Mouse (Mus musculus): ENCODE results near the gene Taok3. TPM values are rescaled to one million over a fixed set of nuclear protein-coding genes. Genes with fewer than 3 reads are reported as not detected.

The Taok3 gene
- polyA plus RNA-seq, 1 experiment, result 6.6 TPM

DNA sequence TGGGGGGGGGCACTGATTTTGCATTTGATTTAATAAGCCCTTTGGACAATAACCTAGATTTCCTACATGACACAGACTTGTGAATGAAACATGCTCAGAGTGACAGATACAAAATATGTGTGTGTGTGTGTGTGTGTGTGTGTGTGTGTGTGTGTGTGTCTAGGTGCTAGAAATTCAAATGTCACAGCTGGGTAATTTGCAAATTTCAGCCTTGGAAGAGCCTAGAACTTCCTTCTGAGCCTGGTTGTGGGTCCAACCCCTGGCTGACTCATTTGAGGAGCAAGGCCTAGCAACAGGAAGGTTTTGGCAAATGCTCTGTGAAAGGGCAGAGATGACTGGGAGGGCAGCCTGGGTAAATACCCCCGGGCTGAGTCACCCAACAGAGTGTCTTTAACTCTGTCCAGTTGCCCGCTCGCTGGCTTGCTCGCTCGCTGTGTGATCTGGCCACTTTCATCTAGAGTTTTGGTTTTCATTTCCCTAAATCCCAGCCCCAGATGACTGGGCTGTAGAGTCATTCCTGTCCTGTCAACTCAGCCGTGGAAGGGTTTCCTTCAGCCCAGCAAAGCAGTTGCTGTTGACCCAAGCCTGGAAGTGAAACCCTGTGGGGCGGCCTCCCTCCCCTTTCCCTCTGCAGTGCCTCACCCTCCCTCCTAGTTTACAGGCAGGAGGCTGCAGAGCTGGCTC, 38.5 kb downstream of the Taok3 start:
- Histone ChIP-seq H3K27me3 (ENCODE audit: control insufficient read depth, insufficient read depth, insufficient read length) (no peaks in the 10 kb centered on the region), H3K79me3 (ENCODE audit: low read depth) (no peaks in the 10 kb centered on the region), H3ac (ENCODE audit: control insufficient read depth, insufficient read length, low read depth) (peak overlapping the region; percentile 29), H3K79me2 (ENCODE audit: control insufficient read depth, insufficient read depth) (no peaks in the 10 kb centered on the region), H3K36me3 (ENCODE audit: control insufficient read depth, insufficient read depth) (no peaks in the 10 kb centered on the region), H3K4me3 (ENCODE audit: insufficient read depth, poor library complexity, severe bottlenecking) (peak overlapping the region; percentile 18)
- TF ChIP-seq MYOD1 (IDR thresholded peaks at IDR 0.05; ENCODE audit: control insufficient read depth, insufficient read length, low read depth) (peak; percentile 16), CEBPB (IDR thresholded peaks at IDR 0.05; ENCODE audit: low read depth) (no peak), FOSL1 (IDR thresholded peaks at IDR 0.05; ENCODE audit: insufficient read depth, low read length, poor library complexity, severe bottlenecking) (peak; percentile 71), USF1 (IDR thresholded peaks at IDR 0.05; ENCODE audit: low read depth) (no peak)

DNA sequence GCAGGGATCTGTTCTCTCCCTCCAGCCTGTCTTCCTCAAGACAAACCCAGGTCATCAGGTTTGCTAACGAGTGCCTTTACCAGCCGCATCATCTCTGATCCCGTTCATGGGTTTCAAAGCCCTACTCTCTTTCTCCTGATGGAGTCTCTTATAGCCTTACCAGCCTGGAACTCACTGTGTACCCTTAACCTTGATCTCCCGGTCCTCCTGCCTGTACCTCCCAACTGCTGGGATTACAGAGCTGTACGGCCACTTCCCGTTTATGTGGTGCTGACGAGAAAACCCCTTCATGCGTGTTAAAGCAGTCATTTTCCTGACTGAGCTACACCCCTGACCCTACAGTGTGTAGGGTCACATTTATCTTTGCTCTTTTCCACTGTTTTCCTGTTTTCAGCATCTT, 39.4 kb downstream of the Taok3 start:
- Histone ChIP-seq H3K79me3 (ENCODE audit: low read depth) (no peaks in the 10 kb centered on the region), H3ac (ENCODE audit: control insufficient read depth, insufficient read length, low read depth) (no peak overlapping the region), H3K4me3 (ENCODE audit: insufficient read depth, poor library complexity, severe bottlenecking) (peak overlapping the region; percentile 18), H3K79me2 (ENCODE audit: control insufficient read depth, insufficient read depth) (no peaks in the 10 kb centered on the region), H3K27me3 (ENCODE audit: control insufficient read depth, insufficient read depth, insufficient read length) (no peaks in the 10 kb centered on the region), H3K36me3 (ENCODE audit: control insufficient read depth, insufficient read depth) (no peaks in the 10 kb centered on the region)
- TF ChIP-seq MYOG (IDR thresholded peaks at IDR 0.05; ENCODE audit: control insufficient read depth, extremely low read depth, insufficient read length) (no peak), MAX (IDR thresholded peaks at IDR 0.05) (no peak), MYOD1 (IDR thresholded peaks at IDR 0.05; ENCODE audit: control insufficient read depth, insufficient read length, low read depth) (no peak), CEBPB (IDR thresholded peaks at IDR 0.05; ENCODE audit: low read depth) (no peak), USF1 (IDR thresholded peaks at IDR 0.05; ENCODE audit: low read depth) (no peak), FOSL1 (IDR thresholded peaks at IDR 0.05; ENCODE audit: insufficient read depth, low read length, poor library complexity, severe bottlenecking) (no peak), CTCF (IDR thresholded peaks at IDR 0.05; ENCODE audit: control insufficient read depth, insufficient read depth, insufficient read length) (no peak)

DNA sequence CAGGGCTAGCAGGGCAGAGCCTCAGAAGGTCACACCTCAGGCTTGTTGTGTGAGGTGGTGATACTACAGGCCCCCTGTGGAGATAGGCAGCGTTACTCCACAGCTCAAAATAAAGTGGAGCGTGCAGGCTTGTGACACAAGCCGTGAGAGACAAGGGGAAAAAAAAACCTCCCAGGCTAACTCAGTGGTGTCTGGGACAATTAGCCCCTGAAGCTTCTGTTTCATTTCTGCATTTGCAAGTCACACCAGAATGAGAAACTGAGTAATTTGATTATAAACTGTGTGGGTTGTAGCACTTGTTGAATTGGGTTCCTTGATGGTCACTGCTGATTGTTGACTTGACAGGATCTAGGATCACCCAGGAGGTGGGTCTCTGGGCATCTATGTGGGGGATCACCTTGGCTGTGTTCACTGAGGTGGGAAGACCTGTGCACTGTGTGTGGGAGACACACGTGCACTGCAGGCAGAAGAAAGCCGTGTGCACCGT, 39.9 kb downstream of the Taok3 start:
- no peak overlapping the region for H3K4me3 ChIP-seq (ENCODE audit: insufficient read depth, poor library complexity, severe bottlenecking)
- H3K36me3 ChIP-seq (ENCODE audit: control insufficient read depth, insufficient read depth), result no peaks in the 10 kb centered on the region
- H3K79me2 ChIP-seq (ENCODE audit: control insufficient read depth, insufficient read depth), result no peaks in the 10 kb centered on the region
- no peaks in the 10 kb centered on the region for H3K27me3 ChIP-seq (ENCODE audit: control insufficient read depth, insufficient read depth, insufficient read length)
- H3ac ChIP-seq (ENCODE audit: control insufficient read depth, insufficient read length, low read depth), result no peak overlapping the region
- no peak for TF ChIP-seq MAX (IDR thresholded peaks at IDR 0.05)
- TF ChIP-seq MYOG (IDR thresholded peaks at IDR 0.05; ENCODE audit: control insufficient read depth, extremely low read depth, insufficient read length), result no peak
- TF ChIP-seq FOSL1 (IDR thresholded peaks at IDR 0.05; ENCODE audit: insufficient read depth, low read length, poor library complexity, severe bottlenecking), result no peak
- no peak for TF ChIP-seq USF1 (IDR thresholded peaks at IDR 0.05; ENCODE audit: low read depth)
- TF ChIP-seq CTCF (IDR thresholded peaks at IDR 0.05; ENCODE audit: control insufficient read depth, insufficient read depth, insufficient read length), result no peak
- no peak for TF ChIP-seq CEBPB (IDR thresholded peaks at IDR 0.05; ENCODE audit: low read depth)
- TF ChIP-seq MYOD1 (IDR thresholded peaks at IDR 0.05; ENCODE audit: control insufficient read depth, insufficient read length, low read depth), result no peak
- H3K79me3 ChIP-seq (ENCODE audit: low read depth), result no peaks in the 10 kb centered on the region

DNA sequence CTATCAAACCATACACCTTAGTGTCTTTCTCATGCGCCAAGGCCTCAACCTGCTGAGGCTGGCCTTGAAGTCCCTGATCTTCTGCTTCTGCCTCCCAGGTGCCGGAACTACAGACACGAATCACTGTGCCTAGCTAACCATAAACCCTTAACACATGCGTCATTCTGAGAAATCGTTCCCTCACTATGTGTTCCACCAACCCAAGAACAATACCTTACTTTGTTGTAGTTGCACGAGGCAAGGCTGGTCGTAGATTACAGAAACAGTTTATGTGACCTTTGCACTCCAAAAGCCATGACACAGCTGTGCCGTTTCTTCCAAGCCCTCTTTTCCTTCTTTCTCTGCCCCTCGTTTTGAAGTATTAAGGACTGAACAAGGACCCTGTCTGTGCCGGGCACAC, 40.6 kb downstream of the Taok3 start:
- no peak overlapping the region for H3K4me3 ChIP-seq (ENCODE audit: insufficient read depth, poor library complexity, severe bottlenecking)
- H3K36me3 ChIP-seq (ENCODE audit: control insufficient read depth, insufficient read depth), result no peaks in the 10 kb centered on the region
- H3ac ChIP-seq (ENCODE audit: control insufficient read depth, insufficient read length, low read depth), result no peak overlapping the region
- H3K79me2 ChIP-seq (ENCODE audit: control insufficient read depth, insufficient read depth), result no peaks in the 10 kb centered on the region
- no peaks in the 10 kb centered on the region for H3K27me3 ChIP-seq (ENCODE audit: control insufficient read depth, insufficient read depth, insufficient read length)
- no peaks in the 10 kb centered on the region for H3K79me3 ChIP-seq (ENCODE audit: low read depth)
- no peak for TF ChIP-seq MYOD1 (IDR thresholded peaks at IDR 0.05; ENCODE audit: control insufficient read depth, insufficient read length, low read depth)
- no peak for TF ChIP-seq MAX (IDR thresholded peaks at IDR 0.05)
- TF ChIP-seq CTCF (IDR thresholded peaks at IDR 0.05; ENCODE audit: control insufficient read depth, insufficient read depth, insufficient read length), result no peak
- TF ChIP-seq FOSL1 (IDR thresholded peaks at IDR 0.05; ENCODE audit: insufficient read depth, low read length, poor library complexity, severe bottlenecking), result no peak
- TF ChIP-seq CEBPB (IDR thresholded peaks at IDR 0.05; ENCODE audit: low read depth), result no peak
- no peak for TF ChIP-seq USF1 (IDR thresholded peaks at IDR 0.05; ENCODE audit: low read depth)
- TF ChIP-seq MYOG (IDR thresholded peaks at IDR 0.05; ENCODE audit: control insufficient read depth, extremely low read depth, insufficient read length), result no peak

DNA sequence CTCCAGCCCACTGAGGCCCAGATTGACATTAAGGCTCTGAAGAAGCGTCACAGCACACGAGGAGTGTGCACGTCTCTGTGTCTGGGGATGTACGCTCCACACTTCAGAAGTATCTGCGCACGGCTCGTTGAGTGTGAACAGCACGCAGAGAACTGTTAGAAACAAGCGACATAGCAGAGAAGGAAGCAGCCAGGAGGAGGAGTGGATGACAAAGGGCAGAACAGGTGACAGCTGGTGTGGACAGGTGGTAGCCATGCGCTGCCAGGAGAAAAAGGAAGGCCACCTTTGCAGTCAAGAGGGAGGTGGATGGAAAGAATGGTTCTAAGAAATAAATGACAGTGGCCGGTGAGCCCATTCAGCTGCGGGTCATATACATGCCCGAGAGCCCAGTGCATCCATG, 43.9 kb downstream of the Taok3 start:
- TF ChIP-seq CEBPB (IDR thresholded peaks at IDR 0.05; ENCODE audit: low read depth) (no peak), USF1 (IDR thresholded peaks at IDR 0.05; ENCODE audit: low read depth) (no peak), MYOD1 (IDR thresholded peaks at IDR 0.05; ENCODE audit: control insufficient read depth, insufficient read length, low read depth) (no peak), MYOG (IDR thresholded peaks at IDR 0.05; ENCODE audit: control insufficient read depth, extremely low read depth, insufficient read length) (no peak), CTCF (IDR thresholded peaks at IDR 0.05; ENCODE audit: control insufficient read depth, insufficient read depth, insufficient read length) (no peak), FOSL1 (IDR thresholded peaks at IDR 0.05; ENCODE audit: insufficient read depth, low read length, poor library complexity, severe bottlenecking) (no peak), MAX (IDR thresholded peaks at IDR 0.05) (no peak)
- H3K4me3 ChIP-seq (ENCODE audit: insufficient read depth, poor library complexity, severe bottlenecking), result no peak overlapping the region
- no peak overlapping the region for H3ac ChIP-seq (ENCODE audit: control insufficient read depth, insufficient read length, low read depth)
- no peaks in the 10 kb centered on the region for H3K79me2 ChIP-seq (ENCODE audit: control insufficient read depth, insufficient read depth)
- no peaks in the 10 kb centered on the region for H3K36me3 ChIP-seq (ENCODE audit: control insufficient read depth, insufficient read depth)
- no peaks in the 10 kb centered on the region for H3K27me3 ChIP-seq (ENCODE audit: control insufficient read depth, insufficient read depth, insufficient read length)
- no peaks in the 10 kb centered on the region for H3K79me3 ChIP-seq (ENCODE audit: low read depth)
